Mouse (Mus musculus) MEL (cell line): Measurements from ENCODE around the gene Unc93b1.

Experiments
- MAZ ChIP-seq: IDR thresholded peaks from 2 replicates; pipeline ENCODE4 v1.6.1; 2012; ENCODE audit warnings: low read depth, mild to moderate bottlenecking, inconsistent platforms, low read length, improper control_type of control experiment
- POLR2A ChIP-seq, 2 experiments: IDR thresholded peaks; 2 replicates each; pipeline ENCODE4 v1.6.1; 2011 to 2012; ENCODE audit warnings: low read length in 2 of 2, mild to moderate bottlenecking in 2 of 2, control low read depth in 1 of 2, improper control_type of control experiment in 1 of 2, low read depth in 1 of 2, moderate library complexity in 1 of 2; ENCODE audit not compliant: control insufficient read depth in 1 of 2, insufficient read depth in 1 of 2, poor library complexity in 1 of 2
- TAL1 ChIP-seq: IDR thresholded peaks from 2 replicates; pipeline ENCODE4 v1.6.1; 2012; ENCODE audit warnings: mild to moderate bottlenecking, inconsistent platforms, low read length, moderate library complexity, mixed read lengths

GRCm38 (mm10) chr19:3951461-3951860 is 16.5 kb downstream of the Unc93b1 start:
- TF ChIP-seq POLR2A (IDR thresholded peaks at IDR 0.05; ENCODE audit: control insufficient read depth in 1 of 2, insufficient read depth in 1 of 2, low read depth in 1 of 2, low read length in 2 of 2, poor library complexity in 1 of 2) (no peak), MAZ (no peak), TAL1 (no peak)
